Mouse (Mus musculus): ENCODE results near the gene Wrnip1. TPM values are rescaled to one million over a fixed set of nuclear protein-coding genes. Genes with fewer than 3 reads are reported as not detected.

The Wrnip1 gene
- polyA plus RNA-seq, 1 experiment from 2014 or later, result 19.0 TPM

GRCm38 (mm10) chr13:32823126-32823525 lies 21.3 kb downstream of the Wrnip1 start:
- Histone ChIP-seq H3K27ac (ENCODE audit: low read depth, low read length) (no peak overlapping the region), H3K4me2 (replicated peaks; ENCODE audit: low read depth, low read length) (no peak overlapping the region), H3K4me3 (ENCODE audit: low read length) (no peak overlapping the region), H3K4me1 (ENCODE audit: control insufficient read depth, insufficient read depth, low read length) (no peaks in the 10 kb centered on the region), H3K27me3 (ENCODE audit: control insufficient read depth, insufficient read depth, low read length) (no peaks in the 10 kb centered on the region), H3K36me3 (ENCODE audit: control insufficient read depth, insufficient read depth, low read length) (peaks cover 35% of the 10 kb centered on the region), H3K9ac (ENCODE audit: low read depth, low read length) (no peak overlapping the region), H3K9me3 (ENCODE audit: control insufficient read depth, low read length) (no peaks in the 10 kb centered on the region)
- ATAC-seq (ENCODE audit: low FRiP score, low TSS enrichment), result no peak
- 77% methylated on average over 6 of the region's 6 CpGs for WGBS

GRCm38 (mm10) chr13:32824377-32825330 lies 22.8 kb downstream of the Wrnip1 start:
- 74% methylated on average over 6 of the region's 6 CpGs for WGBS
- peaks cover 21% of the 10 kb centered on the region for H3K36me3 ChIP-seq (ENCODE audit: control insufficient read depth, insufficient read depth, low read length)
- H3K9ac ChIP-seq (ENCODE audit: low read depth, low read length), result no peak overlapping the region
- H3K4me1 ChIP-seq (ENCODE audit: control insufficient read depth, insufficient read depth, low read length), result no peaks in the 10 kb centered on the region
- H3K27me3 ChIP-seq (ENCODE audit: control insufficient read depth, insufficient read depth, low read length), result no peaks in the 10 kb centered on the region
- no peak for ATAC-seq (ENCODE audit: low FRiP score, low TSS enrichment)
- H3K27ac ChIP-seq (ENCODE audit: low read depth, low read length), result no peak overlapping the region
- H3K4me2 ChIP-seq (replicated peaks; ENCODE audit: low read depth, low read length), result no peak overlapping the region
- H3K9me3 ChIP-seq (ENCODE audit: control insufficient read depth, low read length), result no peaks in the 10 kb centered on the region
- no peak overlapping the region for H3K4me3 ChIP-seq (ENCODE audit: low read length)

DNA sequence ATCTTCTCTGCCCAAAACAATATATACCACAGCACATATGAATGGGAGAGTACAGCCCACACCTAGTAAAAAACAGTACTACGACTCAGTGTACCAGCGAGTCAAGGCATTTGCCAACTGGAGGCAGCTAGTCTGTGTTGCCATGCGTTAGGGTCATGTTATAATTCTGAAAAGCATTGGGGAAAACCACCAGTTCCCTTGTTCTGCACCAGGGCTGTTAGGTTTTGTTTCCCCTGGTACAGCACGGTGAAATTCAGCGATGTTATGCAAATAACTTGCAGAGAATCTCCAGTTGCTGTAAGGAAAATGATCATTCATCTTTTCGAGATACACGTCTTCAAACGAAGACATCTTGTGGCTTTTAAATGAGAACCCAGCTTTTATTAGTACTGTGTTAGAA lies 23.7 kb downstream of the Wrnip1 start:
- no peak overlapping the region for H3K4me3 ChIP-seq (ENCODE audit: low read length)
- H3K27me3 ChIP-seq (ENCODE audit: control insufficient read depth, insufficient read depth, low read length), result no peaks in the 10 kb centered on the region
- no peaks in the 10 kb centered on the region for H3K9me3 ChIP-seq (ENCODE audit: control insufficient read depth, low read length)
- H3K9ac ChIP-seq (ENCODE audit: low read depth, low read length), result no peak overlapping the region
- no peak for ATAC-seq (ENCODE audit: low FRiP score, low TSS enrichment)
- 94% methylated on average over 8 of the region's 8 CpGs for WGBS
- H3K27ac ChIP-seq (ENCODE audit: low read depth, low read length), result no peak overlapping the region
- H3K36me3 ChIP-seq (ENCODE audit: control insufficient read depth, insufficient read depth, low read length), result peaks cover 15% of the 10 kb centered on the region
- H3K4me2 ChIP-seq (replicated peaks; ENCODE audit: low read depth, low read length), result no peak overlapping the region
- H3K4me1 ChIP-seq (ENCODE audit: control insufficient read depth, insufficient read depth, low read length), result no peaks in the 10 kb centered on the region

GRCm38 (mm10) chr13:32827111-32827822 lies 25.4 kb downstream of the Wrnip1 start:
- no peak overlapping the region for H3K27ac ChIP-seq (ENCODE audit: low read depth, low read length)
- H3K36me3 ChIP-seq (ENCODE audit: control insufficient read depth, insufficient read depth, low read length), result no peaks in the 10 kb centered on the region; the same call in 1 of the 2 replicates
- H3K4me3 ChIP-seq (ENCODE audit: low read length), result no peak overlapping the region
- no peak for ATAC-seq (ENCODE audit: low FRiP score, low TSS enrichment)
- H3K27me3 ChIP-seq (ENCODE audit: control insufficient read depth, insufficient read depth, low read length), result no peaks in the 10 kb centered on the region
- H3K4me2 ChIP-seq (replicated peaks; ENCODE audit: low read depth, low read length), result no peak overlapping the region
- WGBS, result 80% methylated on average over 3 of the region's 3 CpGs
- no peak overlapping the region for H3K9ac ChIP-seq (ENCODE audit: low read depth, low read length)
- H3K4me1 ChIP-seq (ENCODE audit: control insufficient read depth, insufficient read depth, low read length), result no peaks in the 10 kb centered on the region
- no peaks in the 10 kb centered on the region for H3K9me3 ChIP-seq (ENCODE audit: control insufficient read depth, low read length)

DNA sequence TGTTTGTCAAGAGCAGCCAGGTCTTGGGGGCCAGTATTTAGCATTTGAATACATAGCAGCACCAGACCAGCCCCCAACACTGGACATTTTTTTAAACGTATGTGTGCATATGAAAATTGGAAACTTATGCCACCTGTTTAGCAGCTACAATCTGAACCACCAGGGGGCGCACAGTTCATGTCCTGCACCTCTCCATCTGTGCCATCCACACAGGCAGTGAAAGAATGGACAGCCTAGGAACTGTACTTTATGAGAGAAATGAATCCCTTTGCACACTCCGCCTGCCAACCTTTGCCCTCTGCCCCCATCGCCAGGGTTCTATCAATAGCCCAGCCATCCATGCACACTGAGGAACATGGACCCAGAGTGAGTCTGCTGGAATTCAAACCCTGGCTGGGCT lies 26.1 kb downstream of the Wrnip1 start:
- 60% methylated on average over 4 of the region's 4 CpGs for whole genome bisulfite sequencing

GRCm38 (mm10) chr13:32828886-32829285 lies 27.0 kb downstream of the Wrnip1 start:
- no peak overlapping the region for H3K9ac ChIP-seq (ENCODE audit: low read depth, low read length)
- WGBS, result 77% methylated on average over 4 of the region's 4 CpGs
- no peak overlapping the region for H3K4me3 ChIP-seq (ENCODE audit: low read length)
- no peak overlapping the region for H3K4me2 ChIP-seq (replicated peaks; ENCODE audit: low read depth, low read length)
- H3K4me1 ChIP-seq (ENCODE audit: control insufficient read depth, insufficient read depth, low read length), result no peaks in the 10 kb centered on the region
- H3K36me3 ChIP-seq (ENCODE audit: control insufficient read depth, insufficient read depth, low read length), result no peaks in the 10 kb centered on the region
- no peak overlapping the region for H3K27ac ChIP-seq (ENCODE audit: low read depth, low read length)
- ATAC-seq (ENCODE audit: low FRiP score, low TSS enrichment), result no peak
- no peaks in the 10 kb centered on the region for H3K27me3 ChIP-seq (ENCODE audit: control insufficient read depth, insufficient read depth, low read length)
- no peaks in the 10 kb centered on the region for H3K9me3 ChIP-seq (ENCODE audit: control insufficient read depth, low read length)

More for the DNA sequence above, 26.1 kb downstream of the Wrnip1 start:
- H3K9ac ChIP-seq (ENCODE audit: low read depth, low read length), result no peak overlapping the region
- H3K4me2 ChIP-seq (replicated peaks; ENCODE audit: low read depth, low read length), result no peak overlapping the region
- no peaks in the 10 kb centered on the region for H3K9me3 ChIP-seq (ENCODE audit: control insufficient read depth, low read length)
- no peak overlapping the region for H3K4me3 ChIP-seq (ENCODE audit: low read length)
- 0 out of 2 replicates have a peak, but pooled peaks have one; percentile 35 for ATAC-seq (ENCODE audit: low FRiP score, low TSS enrichment)
- no peaks in the 10 kb centered on the region for H3K36me3 ChIP-seq (ENCODE audit: control insufficient read depth, insufficient read depth, low read length)
- H3K27me3 ChIP-seq (ENCODE audit: control insufficient read depth, insufficient read depth, low read length), result no peaks in the 10 kb centered on the region
- no peak overlapping the region for H3K27ac ChIP-seq (ENCODE audit: low read depth, low read length)
- no peaks in the 10 kb centered on the region for H3K4me1 ChIP-seq (ENCODE audit: control insufficient read depth, insufficient read depth, low read length)

DNA sequence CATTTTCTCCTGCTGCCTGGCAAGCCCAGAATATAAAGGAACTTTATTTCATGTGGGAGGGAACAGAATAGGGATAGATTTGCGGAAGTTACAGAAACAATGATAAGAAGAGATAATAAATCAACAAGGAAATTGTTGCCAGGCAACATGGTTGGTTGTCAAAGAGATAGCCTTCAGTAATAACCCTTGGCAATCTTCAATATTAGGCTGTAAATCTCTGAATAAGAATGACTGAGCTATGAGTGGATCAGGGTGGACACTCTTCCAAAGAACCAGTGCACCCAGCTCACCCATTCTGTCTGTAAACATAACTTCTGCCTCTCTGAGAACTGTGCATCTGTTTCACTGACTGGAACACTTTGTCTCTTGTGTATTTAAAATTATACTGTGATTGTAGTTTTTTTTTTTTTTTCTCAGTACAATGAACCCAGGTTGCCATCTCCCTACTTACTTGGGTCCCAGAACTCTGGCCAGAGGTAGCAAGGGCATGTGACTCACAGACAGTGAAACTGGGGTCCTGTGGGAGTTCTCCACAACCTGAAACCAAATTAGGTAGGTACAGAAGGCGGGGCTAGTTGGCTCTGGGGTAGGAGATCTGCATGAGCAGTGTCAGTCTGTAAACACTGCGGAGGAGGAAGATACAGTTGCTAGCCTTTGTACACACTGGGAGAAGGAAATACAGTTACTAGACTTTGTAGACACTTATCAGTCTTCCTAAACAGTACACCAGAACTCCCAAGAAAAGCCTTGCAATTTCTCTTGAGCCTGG lies 29.9 kb downstream of the Wrnip1 start:
- Histone ChIP-seq H3K36me3 (ENCODE audit: control insufficient read depth, insufficient read depth, low read length) (no peaks in the 10 kb centered on the region), H3K27me3 (ENCODE audit: control insufficient read depth, insufficient read depth, low read length) (no peaks in the 10 kb centered on the region), H3K4me3 (ENCODE audit: low read length) (no peak overlapping the region), H3K9me3 (ENCODE audit: control insufficient read depth, low read length) (no peaks in the 10 kb centered on the region), H3K4me2 (replicated peaks; ENCODE audit: low read depth, low read length) (no peak overlapping the region), H3K27ac (ENCODE audit: low read depth, low read length) (no peak overlapping the region), H3K4me1 (ENCODE audit: control insufficient read depth, insufficient read depth, low read length) (no peaks in the 10 kb centered on the region), H3K9ac (ENCODE audit: low read depth, low read length) (no peak overlapping the region)
- 74% methylated on average over 3 of the region's 3 CpGs for WGBS
- ATAC-seq (ENCODE audit: low FRiP score, low TSS enrichment), result no peak

- WGBS, result 75% methylated on average over 3 of the region's 3 CpGs
- Histone ChIP-seq H3K4me3 (ENCODE audit: low read length) (no peak overlapping the region), H3K36me3 (ENCODE audit: control insufficient read depth, insufficient read depth, low read length) (no peaks in the 10 kb centered on the region), H3K27me3 (ENCODE audit: control insufficient read depth, insufficient read depth, low read length) (no peaks in the 10 kb centered on the region), H3K4me1 (ENCODE audit: control insufficient read depth, insufficient read depth, low read length) (no peaks in the 10 kb centered on the region), H3K27ac (ENCODE audit: low read depth, low read length) (no peak overlapping the region), H3K4me2 (replicated peaks; ENCODE audit: low read depth, low read length) (no peak overlapping the region), H3K9ac (ENCODE audit: low read depth, low read length) (no peak overlapping the region), H3K9me3 (ENCODE audit: control insufficient read depth, low read length) (no peaks in the 10 kb centered on the region)
- no peak for ATAC-seq (ENCODE audit: low FRiP score, low TSS enrichment)
Observed at GRCm38 (mm10) chr13:32832776-32833175, 30.9 kb downstream of the Wrnip1 start.

Data from kidney, embryonic 14.5 days (tissue).